Mouse (Mus musculus): ENCODE measurements around the gene Cdh23.

The Cdh23 gene

GRCm38 (mm10) chr10:60367904-60368303, 328.4 kb downstream of the Cdh23 start:
- no peak for DNase-seq (ENCODE audit: low read depth, low spot score)

GRCm38 (mm10) chr10:60367145-60367544, 329.1 kb downstream of the Cdh23 start:
- DNase-seq (ENCODE audit: low read depth, low spot score), result no peak

- DNase-seq (ENCODE audit: low read depth, low spot score), result no peak
Observed at GRCm38 (mm10) chr10:60363426-60363825, 332.9 kb downstream of the Cdh23 start.

GRCm38 (mm10) chr10:60362310-60362628, 334.0 kb downstream of the Cdh23 start:
- no peak for DNase-seq (ENCODE audit: low read depth, low spot score)

- no peak for DNase-seq (ENCODE audit: low read depth, low spot score)
Observed at GRCm38 (mm10) chr10:60361615-60362309, 334.5 kb downstream of the Cdh23 start.

GRCm38 (mm10) chr10:60358776-60359175, 337.5 kb downstream of the Cdh23 start:
- no peak for DNase-seq (ENCODE audit: low read depth, low spot score)

- DNase-seq (ENCODE audit: low read depth, low spot score), result no peak
Observed at GRCm38 (mm10) chr10:60357901-60358300, 338.4 kb downstream of the Cdh23 start.

GRCm38 (mm10) chr10:60357441-60357840, 338.8 kb downstream of the Cdh23 start:
- no peak for DNase-seq (ENCODE audit: low read depth, low spot score)

- DNase-seq (ENCODE audit: low read depth, low spot score), result no peak
Observed at GRCm38 (mm10) chr10:60354881-60355677, 341.2 kb downstream of the Cdh23 start.

GRCm38 (mm10) chr10:60354003-60354325, 342.3 kb downstream of the Cdh23 start:
- DNase-seq (ENCODE audit: low read depth, low spot score), result no peak

- DNase-seq (ENCODE audit: low read depth, low spot score), result no peak
Observed at GRCm38 (mm10) chr10:60353241-60354002, 342.9 kb downstream of the Cdh23 start.

GRCm38 (mm10) chr10:60351761-60352455, 344.4 kb downstream of the Cdh23 start:
- no peak for DNase-seq (ENCODE audit: low read depth, low spot score)

GRCm38 (mm10) chr10:60351248-60351647, 345.0 kb downstream of the Cdh23 start:
- DNase-seq (ENCODE audit: low read depth, low spot score), result no peak

GRCm38 (mm10) chr10:60350805-60351167, 345.5 kb downstream of the Cdh23 start:
- peak; percentile 27 for DNase-seq (ENCODE audit: low read depth, low spot score)

- DNase-seq (ENCODE audit: low read depth, low spot score), result no peak
Observed at GRCm38 (mm10) chr10:60350077-60350804, 346.0 kb downstream of the Cdh23 start.

GRCm38 (mm10) chr10:60349644-60350043, 346.6 kb downstream of the Cdh23 start:
- DNase-seq (ENCODE audit: low read depth, low spot score), result no peak

GRCm38 (mm10) chr10:60349056-60349455, 347.2 kb downstream of the Cdh23 start:
- no peak for DNase-seq (ENCODE audit: low read depth, low spot score)

- DNase-seq (ENCODE audit: low read depth, low spot score), result no peak
Observed at GRCm38 (mm10) chr10:60347768-60348610, 348.3 kb downstream of the Cdh23 start.

GRCm38 (mm10) chr10:60346701-60347405, 349.4 kb downstream of the Cdh23 start, which contains the start of gene Vsir:
Gene Vsir, plus strand, starts transcription at chr10:60346851.
- DNase-seq (ENCODE audit: low read depth, low spot score), result peak; percentile 56

GRCm38 (mm10) chr10:60346056-60346455, 350.2 kb downstream of the Cdh23 start:
- DNase-seq (ENCODE audit: low read depth, low spot score), result no peak

Measured in retina, postnatal 7 days (tissue).